Mouse (Mus musculus) C2C12 (cell line): ENCODE results near the gene Rtf1. TPM values are rescaled to one million over a fixed set of nuclear protein-coding genes. Genes with fewer than 3 reads are reported as not detected.

Experiments used
- H3K27me3 ChIP-seq: one replicate; pipeline ENCODE4 v1.6.1; 2011; ENCODE audit not compliant: control insufficient read depth, insufficient read depth, insufficient read length
- H3K36me3 ChIP-seq: one replicate; pipeline ENCODE4 v1.6.1; 2011; ENCODE audit not compliant: control insufficient read depth, insufficient read depth
- H3K4me3 ChIP-seq: one replicate; pipeline ENCODE4 v1.5.1; 2011; ENCODE audit warnings: mild to moderate bottlenecking, control low read depth; ENCODE audit not compliant: poor library complexity, insufficient read depth, severe bottlenecking
- H3K79me2 ChIP-seq: one replicate; pipeline ENCODE4 v1.6.1; 2011; ENCODE audit not compliant: control insufficient read depth, insufficient read depth
- H3K79me3 ChIP-seq: one replicate; pipeline ENCODE4 v1.6.1; 2011; ENCODE audit warnings: low read depth, control low read depth
- H3ac ChIP-seq: one replicate; pipeline ENCODE3; 2011; ENCODE audit warnings: low read depth; ENCODE audit not compliant: control insufficient read depth, insufficient read length
- CEBPB ChIP-seq: IDR thresholded peaks from one replicate; pipeline ENCODE4 v1.6.1; 2011; ENCODE audit warnings: low read depth, mild to moderate bottlenecking, control low read depth, moderate library complexity
- CTCF ChIP-seq: IDR thresholded peaks from one replicate; pipeline ENCODE4 v1.5.1; 2011; ENCODE audit not compliant: control insufficient read depth, insufficient read depth, insufficient read length
- FOSL1 ChIP-seq: IDR thresholded peaks from one replicate; pipeline ENCODE4 v1.8.0; 2011; ENCODE audit warnings: mild to moderate bottlenecking, low read length; ENCODE audit not compliant: poor library complexity, insufficient read depth, severe bottlenecking
- MAX ChIP-seq: IDR thresholded peaks from one replicate; pipeline ENCODE4 v1.6.1; 2011; ENCODE audit warnings: mild to moderate bottlenecking, control low read depth
- MYOD1 ChIP-seq: IDR thresholded peaks from one replicate; pipeline ENCODE4 v1.6.1; 2011; ENCODE audit warnings: low read depth; ENCODE audit not compliant: control insufficient read depth, insufficient read length
- MYOG ChIP-seq: IDR thresholded peaks from one replicate; pipeline ENCODE4 v1.6.1; 2011; ENCODE audit not compliant: control insufficient read depth, insufficient read length; ENCODE audit errors: extremely low read depth
- USF1 ChIP-seq: IDR thresholded peaks from one replicate; pipeline ENCODE4 v1.6.1; 2011; ENCODE audit warnings: low read depth, mild to moderate bottlenecking, control low read depth, moderate library complexity
- polyA plus RNA-seq: library from polyadenylated mRNA; unstranded; fragments of >200 nt; fragmentation: generic; extraction: Trizol; gene quantifications from one replicate; pipeline ENCODE4 v1.2.1, GENCODE M21; 2012; ENCODE audit warnings: missing spikeins

Gene Rtf1
- polyA plus RNA-seq, 1 experiment, result 9.5 TPM

DNA sequence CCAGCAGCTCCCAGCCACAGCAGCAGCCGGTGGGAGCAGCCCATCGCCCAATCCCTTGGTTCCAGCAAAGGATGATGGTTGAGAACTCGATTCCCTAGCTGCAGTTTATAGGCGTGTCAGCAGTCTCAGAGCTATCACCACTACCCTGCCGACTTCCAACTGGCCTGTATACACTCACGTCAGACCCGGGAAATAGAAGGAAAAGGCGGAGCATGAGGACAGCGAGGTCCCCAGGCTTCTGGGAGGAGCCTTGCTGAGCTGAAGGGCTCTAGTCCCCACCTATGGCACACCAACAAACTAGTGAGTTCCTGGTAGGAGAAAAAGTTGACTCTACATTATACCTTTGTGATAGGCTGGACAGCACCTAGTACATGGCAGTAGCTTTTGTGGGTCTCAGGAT is 85.4 kb downstream of the Rtf1 start, which contains the start of gene Ltk:
Gene Ltk, minus strand, starts transcription at position 181 of the 400 bp plus-strand sequence.
- H3K27me3 ChIP-seq, result peaks cover 28% of the 10 kb centered on the region
- H3K36me3 ChIP-seq, result peaks cover 13% of the 10 kb centered on the region
- no peak within 1 kb of the TSS for H3K4me3 ChIP-seq
- no peaks in the 10 kb centered on the region for H3K79me3 ChIP-seq
- no peak within 1 kb of the TSS for H3ac ChIP-seq
- TF ChIP-seq MYOD1, result no peak
- no peak for TF ChIP-seq MYOG
- TF ChIP-seq USF1, result no peak
- TF ChIP-seq FOSL1, result no peak
- TF ChIP-seq CTCF, result no peak
- no peak for TF ChIP-seq MAX
- TF ChIP-seq CEBPB, result no peak
- no peaks in the 10 kb centered on the region for H3K79me2 ChIP-seq

- Histone ChIP-seq H3K79me3 (no peaks in the 10 kb centered on the region), H3K79me2 (no peaks in the 10 kb centered on the region), H3K36me3 (peaks cover 20% of the 10 kb centered on the region), H3ac (no peak overlapping the region), H3K27me3 (peaks cover 28% of the 10 kb centered on the region), H3K4me3 (no peak overlapping the region)
- no peak for TF ChIP-seq MYOG
- no peak for TF ChIP-seq CEBPB
- TF ChIP-seq CTCF, result no peak
- TF ChIP-seq MYOD1, result no peak
- TF ChIP-seq USF1, result no peak
- no peak for TF ChIP-seq FOSL1
- TF ChIP-seq MAX, result no peak
Measured at GRCm38 (mm10) chr2:119762276-119762675, 87.4 kb downstream of the Rtf1 start.

GRCm38 (mm10) chr2:119763924-119764323 is 89.1 kb downstream of the Rtf1 start:
- TF ChIP-seq CTCF (no peak), MYOD1 (no peak), CEBPB (no peak), MYOG (no peak), FOSL1 (no peak), USF1 (no peak), MAX (no peak)
- H3K79me2 ChIP-seq, result no peaks in the 10 kb centered on the region
- H3K79me3 ChIP-seq, result no peaks in the 10 kb centered on the region
- no peak overlapping the region for H3K4me3 ChIP-seq
- peaks cover 30% of the 10 kb centered on the region for H3K36me3 ChIP-seq
- no peak overlapping the region for H3ac ChIP-seq
- peaks cover 13% of the 10 kb centered on the region for H3K27me3 ChIP-seq

GRCm38 (mm10) chr2:119767246-119767645 is 92.4 kb downstream of the Rtf1 start:
- Histone ChIP-seq H3K27me3 (no peaks in the 10 kb centered on the region), H3K79me2 (no peaks in the 10 kb centered on the region), H3K79me3 (no peaks in the 10 kb centered on the region), H3K4me3 (no peak overlapping the region), H3K36me3 (peaks cover 46% of the 10 kb centered on the region), H3ac (no peak overlapping the region)
- TF ChIP-seq FOSL1 (no peak), USF1 (no peak), MYOD1 (no peak), CEBPB (no peak), MAX (no peak), MYOG (no peak), CTCF (no peak)

Other genes with a start within 250 kb of the Rtf1 start
- 5.7 TPM for gene Ino80, start 197.4 kb upstream of the Rtf1 start, polyA plus RNA-seq
- 0.05 TPM for gene Exd1, start 127.4 kb upstream of the Rtf1 start, polyA plus RNA-seq
- 51.9 TPM for gene Chp1, start 127.4 kb upstream of the Rtf1 start, polyA plus RNA-seq
- gene Nusap1, start 56.8 kb upstream of the Rtf1 start, polyA plus RNA-seq, result 6.5 TPM
- gene Oip5, start 56.6 kb upstream of the Rtf1 start, polyA plus RNA-seq, result 9.0 TPM
- 13.2 TPM for gene Ndufaf1, start 12.2 kb upstream of the Rtf1 start, polyA plus RNA-seq
- gene Itpka, start 67.3 kb downstream of the Rtf1 start, polyA plus RNA-seq, result 0.21 TPM
- 0.01 TPM for gene Ltk, start 85.4 kb downstream of the Rtf1 start, polyA plus RNA-seq
- 14.2 TPM for gene Rpap1, start 112.5 kb downstream of the Rtf1 start, polyA plus RNA-seq
- gene Tyro3, start 122.7 kb downstream of the Rtf1 start, polyA plus RNA-seq, result 9.3 TPM
- 3.3 TPM for gene Mga, start 222.2 kb downstream of the Rtf1 start, polyA plus RNA-seq